In the genomic region with DNA sequence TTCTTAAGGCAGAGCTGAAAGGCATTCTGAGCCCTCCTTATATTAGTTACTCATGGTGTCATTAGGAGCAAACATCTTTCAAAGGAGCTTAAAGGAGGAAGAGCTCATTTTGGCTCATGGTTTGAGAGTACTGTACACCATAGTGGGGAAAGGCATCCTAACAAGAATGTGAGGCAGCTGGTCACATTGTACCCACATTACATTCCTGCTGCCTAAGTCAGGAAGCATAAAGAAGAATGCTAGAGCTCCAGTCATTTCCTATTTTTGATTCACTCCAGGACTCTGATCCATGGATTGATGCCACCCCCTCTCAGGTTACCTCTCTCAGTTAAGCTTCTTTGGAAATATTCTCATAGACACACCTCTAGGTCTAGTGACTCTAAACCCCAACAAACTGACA, we compare ENCODE assay signal across 24 mouse cellular contexts. TPM values are rescaled to one million over a fixed set of nuclear protein-coding genes. Genes with fewer than 3 reads are reported as not detected.
"Had no signal": no experiment of that assay in that cellular context is flagged by ENCODE, and none has a peak within 500 bp of the region (broad histone marks: within the 10 kb centered on the region; RNA-seq: fewer than 3 reads in every experiment).

No protein-coding gene starts in this region.

- H3K4me1 ChIP-seq: limb, embryonic 12.5 days; limb, embryonic 15.5 days; megakaryocyte, embryonic 14.5 days; neural tube, embryonic 13.5 days had no signal

- DNase-seq: kidney, adult 9 months; kidney, postnatal 14 days; kidney, postnatal 4 days; liver, postnatal 0 days; lung, embryonic 14.5 days; lung, postnatal 36 days; midbrain, embryonic 14.5 days; retina, postnatal 1 day; right cerebral cortex, postnatal 25 days; spleen, adult 18-20 months; thymus, adult 18-20 months; thymus, postnatal 14 days; thymus, postnatal 4 days had no signal

- H3K27me3 ChIP-seq: limb, embryonic 12.5 days; limb, embryonic 15.5 days; megakaryocyte, embryonic 14.5 days; neural tube, embryonic 13.5 days had no signal

- ATAC-seq: liver, postnatal 0 days; lung, postnatal 0 days had no signal

- H3K4me3 ChIP-seq: limb, embryonic 12.5 days; limb, embryonic 15.5 days; megakaryocyte, embryonic 14.5 days; neural tube, embryonic 13.5 days had no signal

- H3K27ac ChIP-seq: limb, embryonic 12.5 days; limb, embryonic 15.5 days; liver, embryonic 14.5 days; neural tube, embryonic 13.5 days had no signal

- H3K9me3 ChIP-seq: limb, embryonic 12.5 days; limb, embryonic 15.5 days; megakaryocyte, embryonic 14.5 days; neural tube, embryonic 13.5 days had no signal

- H3K36me3 ChIP-seq: limb, embryonic 12.5 days; limb, embryonic 15.5 days; neural tube, embryonic 13.5 days had no signal

- H3K9ac ChIP-seq: limb, embryonic 12.5 days; limb, embryonic 15.5 days; liver, embryonic 14.5 days; liver, postnatal 0 days; lung, embryonic 14.5 days; neural tube, embryonic 13.5 days had no signal

- H3K4me2 ChIP-seq: limb, embryonic 12.5 days; limb, embryonic 15.5 days; liver, embryonic 11.5 days; lung, embryonic 14.5 days; midbrain, embryonic 11.5 days; neural tube, embryonic 13.5 days had no signal

RNA-seq across cellular contexts. Expression of a gene that starts 48.2 kb away (rescaled TPM):
- polyA plus RNA-seq: kidney, embryonic 16.5 days; liver, embryonic 11.5 days; liver, embryonic 14.5 days; lung, embryonic 14.5 days; lung, postnatal 0 days; midbrain, embryonic 11.5 days; midbrain, embryonic 14.5 days; midbrain, postnatal 0 days; neural tube, embryonic 13.5 days; stomach, embryonic 16.5 days had no signal
